Mouse (Mus musculus) frontal cortex, adult 2 months (tissue): ENCODE results near the gene Hist2h2bb. TPM values are rescaled to one million over a fixed set of nuclear protein-coding genes. Genes with fewer than 3 reads are reported as not detected.

Source experiments
- DNase-seq, 2 experiments: peaks; one replicate each; pipeline ENCODE4 v3.0.0; 2022; ENCODE audit warnings: low spot score in 1 of 2; ENCODE audit errors: extremely low spot score in 1 of 2
- polyA plus RNA-seq: library from polyadenylated mRNA; depleted of rRNA; stranded (reverse); fragments of >200 nt; gene quantifications from 2 replicates; pipeline ENCODE4 v1.2.3, GENCODE M21; 2012; rRNA removed

The Hist2h2bb gene
- polyA plus RNA-seq, 1 experiment, result 2.0 TPM

DNA sequence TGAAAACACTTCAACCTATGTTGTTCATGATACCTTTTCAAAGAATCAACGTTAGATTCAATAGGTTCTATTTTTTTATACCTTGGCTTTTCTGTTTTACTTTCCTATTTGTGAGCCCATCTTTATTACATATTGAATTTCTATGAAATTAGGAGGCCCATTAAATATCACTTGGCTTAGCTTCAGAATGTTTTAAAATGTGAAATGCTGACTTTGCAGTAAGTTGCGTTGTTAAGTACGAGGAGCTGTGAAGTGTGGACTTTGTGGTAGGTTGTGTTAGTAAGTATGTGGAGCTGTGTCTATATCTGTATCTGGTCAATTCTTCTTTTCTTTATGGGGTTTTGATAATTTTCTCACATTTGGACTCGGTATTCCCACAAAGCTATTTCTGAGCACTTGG, 28.8 kb downstream of the Hist2h2bb start:
- DNase-seq, result no peak

GRCm38 (mm10) chr3:96299562-96299961, 30.0 kb downstream of the Hist2h2bb start:
- no peak for DNase-seq

DNA sequence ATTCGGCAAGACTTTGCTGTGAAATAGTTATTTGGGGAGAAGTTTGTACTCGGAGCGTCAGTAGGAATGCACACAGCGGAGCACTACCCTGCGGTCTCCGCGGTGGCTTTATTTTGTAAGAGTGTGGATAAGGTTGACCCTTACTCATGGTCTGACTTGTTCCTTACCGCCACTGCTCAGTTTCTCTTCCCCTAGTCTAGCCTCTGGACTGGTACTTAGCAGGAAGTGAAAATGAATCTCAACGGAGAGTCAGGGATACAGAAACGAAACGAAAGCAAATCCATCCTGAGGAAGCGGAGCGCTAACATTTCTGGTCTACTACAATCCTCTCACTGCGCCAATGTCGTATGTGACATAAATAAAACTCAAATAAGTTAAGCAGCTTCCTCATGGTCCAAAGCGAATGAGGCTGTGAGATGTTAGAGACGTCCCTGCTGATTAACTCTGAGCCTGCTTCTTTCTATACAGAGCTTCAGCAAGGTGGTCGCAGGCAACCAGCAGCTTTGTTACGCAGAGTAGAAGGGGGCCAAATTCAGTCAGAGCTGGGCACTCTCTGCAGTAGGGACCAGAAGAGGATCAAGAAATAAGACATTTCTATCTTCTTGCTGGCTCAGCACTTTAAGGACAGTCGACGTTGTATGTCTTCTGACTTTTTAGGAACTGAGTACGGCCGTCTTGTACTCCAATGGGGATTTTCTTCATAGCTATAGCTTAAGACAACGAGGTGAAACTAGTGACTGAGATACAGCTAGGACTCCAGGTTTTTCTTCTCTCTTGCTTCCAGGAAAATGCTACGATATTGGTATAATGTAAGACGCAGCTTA, 31.4 kb downstream of the Hist2h2bb start:
- DNase-seq, result no peak

GRCm38 (mm10) chr3:96302076-96302475, 32.5 kb downstream of the Hist2h2bb start:
- no peak for DNase-seq

DNA sequence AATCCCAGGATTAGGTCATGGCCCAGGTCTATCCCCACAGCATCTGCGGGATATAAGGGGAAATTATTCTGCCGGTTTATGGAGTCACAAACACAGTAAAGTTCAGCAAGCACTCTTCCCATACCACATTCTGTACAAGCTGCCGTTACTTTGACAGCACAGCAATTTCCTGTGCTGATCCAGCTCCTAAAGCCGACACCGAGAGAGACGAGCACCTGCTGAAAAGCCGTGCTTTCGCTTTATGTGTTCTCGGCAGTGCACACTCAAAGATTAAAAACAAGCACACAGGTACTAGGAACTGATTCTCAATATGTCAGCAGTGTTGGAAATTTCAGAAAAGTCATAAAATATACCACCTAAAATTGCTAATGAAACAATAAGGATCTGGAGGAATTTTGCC, 37.0 kb downstream of the Hist2h2bb start:
- no peak for DNase-seq

GRCm38 (mm10) chr3:96309441-96309840, 39.9 kb downstream of the Hist2h2bb start:
- DNase-seq, result no peak

DNA sequence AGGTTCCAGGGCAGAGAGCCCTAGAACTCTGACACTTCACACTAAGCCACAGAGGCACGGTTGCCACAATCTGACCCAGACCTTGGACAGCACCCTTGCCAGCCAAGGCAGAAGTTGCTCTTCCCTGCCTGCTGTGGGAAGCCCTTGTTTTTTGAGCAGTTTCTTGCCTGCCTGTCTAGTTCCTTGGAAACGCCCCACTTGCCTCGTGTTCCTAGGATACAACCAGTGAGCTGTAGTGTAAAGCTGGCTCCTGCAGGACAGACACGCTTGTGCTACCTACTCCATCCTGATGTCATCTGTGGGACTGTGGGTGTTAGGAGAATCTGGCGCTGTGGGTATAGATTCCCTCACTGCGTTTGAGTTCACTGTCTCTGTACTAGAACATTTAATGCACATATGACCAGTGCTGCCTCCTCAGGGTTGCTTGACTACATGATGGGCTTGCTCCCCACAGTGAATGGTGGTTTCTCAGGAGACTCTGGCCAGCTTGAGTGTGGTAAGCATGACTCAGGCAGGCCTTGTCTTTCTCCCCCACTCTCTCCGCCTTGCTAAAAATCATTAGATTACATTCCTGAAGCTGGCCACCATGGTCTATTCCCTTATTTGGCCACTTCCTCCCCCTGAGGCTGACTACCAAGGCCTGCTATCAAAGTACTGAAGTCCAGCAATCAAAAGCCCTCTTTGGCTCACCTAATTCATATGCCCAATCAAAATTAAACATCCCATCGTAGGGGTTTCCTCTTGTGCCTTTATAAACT, 43.0 kb downstream of the Hist2h2bb start:
- peak; percentile 19 to 47 for DNase-seq

Other genes starting within 250 kb of the Hist2h2bb start
- gene Vps45, start 211.3 kb upstream of the Hist2h2bb start, polyA plus RNA-seq, result 32.7 and 33.0 TPM in 2 replicates
- 16.2 and 17.6 TPM in 2 replicates for gene Otud7b, start 165.2 kb upstream of the Hist2h2bb start, polyA plus RNA-seq
- gene Mtmr11, start 107.7 kb upstream of the Hist2h2bb start, polyA plus RNA-seq, result 21.3 and 25.7 TPM in 2 replicates
- gene Sf3b4, start 97.4 kb upstream of the Hist2h2bb start, polyA plus RNA-seq, result 56.5 and 61.5 TPM in 2 replicates
- gene Sv2a, start 88.6 kb upstream of the Hist2h2bb start, polyA plus RNA-seq, result 309 and 315 TPM in 2 replicates
- gene Bola1, start 50.0 kb upstream of the Hist2h2bb start, polyA plus RNA-seq, result 34.8 and 36.6 TPM in 2 replicates
- 0.71 and 2.0 TPM in 2 replicates for gene Hist2h2ab, start 49.9 kb upstream of the Hist2h2bb start, polyA plus RNA-seq
- gene Hist2h2ac, start 48.9 kb upstream of the Hist2h2bb start, polyA plus RNA-seq, result 0.80 and 1.9 TPM in 2 replicates
- 10.5 and 12.2 TPM in 2 replicates for gene Hist2h2be, start 48.6 kb upstream of the Hist2h2bb start, polyA plus RNA-seq
- gene Hist2h3c2, start 30.6 kb upstream of the Hist2h2bb start, polyA plus RNA-seq, result 14.1 and 17.1 TPM in 2 replicates
- gene Hist2h2aa2, start 29.5 kb upstream of the Hist2h2bb start, polyA plus RNA-seq, result 6.9 TPM in 1 of 2 replicates, not detected in the other
- 146 and 222 TPM in 2 replicates for gene Hist2h2aa1, start 24.3 kb upstream of the Hist2h2bb start, polyA plus RNA-seq
- gene Hist2h3c1, start 23.1 kb upstream of the Hist2h2bb start, polyA plus RNA-seq, result not detected in 2 replicates
- gene Hist2h4, start 6.4 kb upstream of the Hist2h2bb start, polyA plus RNA-seq, result 3.3 and 3.9 TPM in 2 replicates
- 7.3 and 8.1 TPM in 2 replicates for gene Hist2h3b, start 1.1 kb upstream of the Hist2h2bb start, polyA plus RNA-seq
- 3.0 and 4.8 TPM in 2 replicates for gene Fcgr1, start 24.2 kb downstream of the Hist2h2bb start, polyA plus RNA-seq
- not detected in 2 replicates for gene BC107364, start 182.6 kb downstream of the Hist2h2bb start, polyA plus RNA-seq